Mouse (Mus musculus) thymus, adult 2 months (tissue): ENCODE measurements around the gene Gpr160.

ENCODE experiments used
- CTCF ChIP-seq: fragments of 200-500 bp; IDR thresholded peaks from 2 replicates; pipeline ENCODE4 v1.5.1; 2012; ENCODE audit warnings: mild to moderate bottlenecking, control low read depth, low read length, moderate library complexity, borderline replicate concordance; ENCODE audit not compliant: control insufficient read depth, poor library complexity, insufficient read depth; ENCODE audit errors: extremely low read depth
- POLR2A ChIP-seq: fragments of 200-500 bp; IDR thresholded peaks from 2 replicates; pipeline ENCODE4 v1.6.1; 2012; ENCODE audit warnings: mild to moderate bottlenecking, low read length, control low read depth, moderate library complexity; ENCODE audit not compliant: control insufficient read depth, poor library complexity, insufficient read depth; ENCODE audit errors: extremely low read depth

- no peak for TF ChIP-seq POLR2A
- no peak for TF ChIP-seq CTCF
These were observed 33.3 kb downstream of the Gpr160 start for GRCm38 (mm10) chr3:30889014-30889413.
